Mouse (Mus musculus): Measurements from ENCODE around the gene Trf. TPM values are rescaled to one million over a fixed set of nuclear protein-coding genes. Genes with fewer than 3 reads are reported as not detected.

Gene Trf
- polyA plus RNA-seq, 1 experiment, result 19.0 TPM

DNA sequence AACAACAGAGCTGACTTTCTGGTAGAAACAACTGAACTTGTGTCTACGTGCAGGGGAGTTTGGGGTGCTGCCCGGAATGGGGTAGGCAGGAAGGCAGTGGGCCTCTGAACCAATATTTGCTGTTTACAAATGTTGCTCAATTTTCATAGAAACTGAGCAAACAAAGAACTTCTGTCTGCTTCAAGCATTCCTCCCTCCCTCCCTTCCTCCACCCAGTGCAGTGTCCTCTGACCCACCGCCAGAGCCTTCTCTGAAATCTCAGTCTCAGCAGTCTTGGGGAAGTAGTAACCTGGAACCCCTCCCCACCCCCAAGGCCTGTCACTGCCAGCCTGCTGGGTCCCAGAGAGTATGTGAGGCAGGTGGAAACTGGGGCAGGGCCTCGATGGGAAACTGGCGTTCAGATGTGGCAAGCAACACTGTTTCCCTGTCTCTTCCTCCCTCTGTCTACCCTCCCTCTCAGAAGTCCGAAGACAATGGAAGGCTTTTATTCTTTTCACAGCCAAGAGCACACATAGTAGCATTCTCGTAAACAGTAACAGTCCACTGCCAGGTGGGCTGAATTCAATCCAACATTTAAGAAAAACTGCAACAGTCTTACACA, 4.4 kb upstream of the Trf start:
- TF ChIP-seq POLR2A (IDR thresholded peaks at IDR 0.05; ENCODE audit: borderline replicate concordance, extremely low read depth, insufficient read depth, insufficient read length, poor library complexity, severe bottlenecking), result no peak
- DNase-seq (ENCODE audit: low read depth), result no peak

DNA sequence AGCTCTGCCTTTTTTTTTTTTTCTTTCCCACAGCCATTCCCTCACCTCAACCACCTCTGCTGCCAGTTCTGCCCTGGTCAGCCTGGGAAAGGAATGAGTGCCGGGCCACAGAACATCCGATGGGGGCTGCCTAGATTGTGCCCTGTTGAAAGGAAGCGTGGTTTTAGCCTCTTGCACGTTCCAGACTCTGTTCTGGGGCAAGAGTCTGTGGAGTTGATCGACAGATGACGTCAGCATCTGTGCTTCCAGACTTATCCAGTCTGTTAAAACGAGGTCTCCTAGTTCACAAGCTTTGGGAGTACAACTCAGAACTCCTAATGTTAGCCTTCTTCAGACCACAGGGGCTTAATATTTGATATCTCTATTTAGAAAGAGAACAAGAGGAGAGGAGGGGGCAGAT, 3.8 kb upstream of the Trf start:
- no peak for DNase-seq (ENCODE audit: low read depth)
- TF ChIP-seq POLR2A (IDR thresholded peaks at IDR 0.05; ENCODE audit: borderline replicate concordance, extremely low read depth, insufficient read depth, insufficient read length, poor library complexity, severe bottlenecking), result no peak
- TF ChIP-seq CTCF (IDR thresholded peaks at IDR 0.05; ENCODE audit: borderline replicate concordance, extremely low read depth, insufficient read depth, insufficient read length), result no peak

DNA sequence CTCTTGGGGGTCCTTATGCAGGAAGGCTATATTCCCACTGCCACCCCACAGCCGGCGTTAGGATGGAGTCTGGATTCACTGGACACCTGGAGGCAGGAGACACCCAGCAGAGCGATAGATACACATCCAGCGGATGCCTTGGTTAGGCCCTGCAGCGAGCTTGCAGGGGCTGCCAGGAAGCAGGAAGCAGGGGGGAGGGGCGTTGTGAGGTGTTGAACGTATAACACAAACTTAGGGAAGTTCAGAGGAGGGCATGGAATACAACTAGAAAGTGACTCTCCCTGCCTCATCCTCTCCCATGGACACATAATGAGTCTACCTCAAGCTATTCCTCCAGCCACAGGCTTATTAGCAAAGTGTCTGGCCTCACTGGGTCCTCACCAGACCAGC, 2.8 kb upstream of the Trf start:
- no peak for DNase-seq (ENCODE audit: low read depth)
- TF ChIP-seq CTCF (IDR thresholded peaks at IDR 0.05; ENCODE audit: borderline replicate concordance, extremely low read depth, insufficient read depth, insufficient read length) (no peak), POLR2A (IDR thresholded peaks at IDR 0.05; ENCODE audit: borderline replicate concordance, extremely low read depth, insufficient read depth, insufficient read length, poor library complexity, severe bottlenecking) (no peak)

DNA sequence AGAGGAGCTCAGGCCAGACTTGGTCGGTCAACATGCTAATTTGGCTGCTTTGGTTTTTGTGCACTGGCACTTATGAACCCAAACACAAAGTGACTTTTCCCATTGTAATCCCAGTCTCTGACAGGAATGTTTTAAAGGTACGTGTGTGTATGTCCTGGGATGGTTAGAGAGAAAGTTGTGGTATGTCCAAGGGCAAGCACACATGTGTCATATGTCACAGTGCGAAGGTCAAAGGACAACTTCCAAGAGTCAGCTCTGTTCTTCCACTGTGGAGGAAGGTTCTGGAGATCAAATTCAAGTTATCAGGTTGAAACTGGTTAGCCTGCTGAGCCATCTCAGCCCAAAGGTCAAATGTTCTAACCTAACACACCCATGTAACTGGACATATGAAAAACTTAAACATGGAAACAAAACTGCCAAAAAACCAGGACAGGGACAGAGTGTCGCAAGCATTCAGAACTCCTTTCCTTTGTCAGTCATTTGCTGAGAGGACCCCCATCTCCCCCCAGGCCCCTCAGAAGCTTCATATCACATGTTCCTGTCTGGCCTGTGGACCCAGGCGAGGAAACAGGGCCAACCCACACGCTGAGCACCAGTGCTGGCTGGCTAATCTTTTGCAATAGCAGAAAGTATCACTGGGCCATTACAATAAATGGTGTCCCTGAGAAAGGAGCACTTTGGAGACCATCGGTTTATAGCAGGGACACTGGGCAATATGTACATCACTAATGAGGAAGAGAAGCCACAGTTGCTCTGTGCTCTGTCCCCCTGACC, 2.2 kb upstream of the Trf start:
- TF ChIP-seq CTCF (IDR thresholded peaks at IDR 0.05; ENCODE audit: borderline replicate concordance, extremely low read depth, insufficient read depth, insufficient read length) (no peak), POLR2A (IDR thresholded peaks at IDR 0.05; ENCODE audit: borderline replicate concordance, extremely low read depth, insufficient read depth, insufficient read length, poor library complexity, severe bottlenecking) (no peak)
- no peak for DNase-seq (ENCODE audit: low read depth)

GRCm38 (mm10) chr9:103229037-103229867, 992 bp downstream of the Trf start:
- TF ChIP-seq POLR2A (IDR thresholded peaks at IDR 0.05; ENCODE audit: borderline replicate concordance, extremely low read depth, insufficient read depth, insufficient read length, poor library complexity, severe bottlenecking), result no peak
- no peak for TF ChIP-seq CTCF (IDR thresholded peaks at IDR 0.05; ENCODE audit: borderline replicate concordance, extremely low read depth, insufficient read depth, insufficient read length)
- DNase-seq (ENCODE audit: low read depth), result no peak

GRCm38 (mm10) chr9:103228370-103229003, 1.8 kb downstream of the Trf start:
- DNase-seq (ENCODE audit: low read depth), result no peak
- TF ChIP-seq POLR2A (IDR thresholded peaks at IDR 0.05; ENCODE audit: borderline replicate concordance, extremely low read depth, insufficient read depth, insufficient read length, poor library complexity, severe bottlenecking) (no peak), CTCF (IDR thresholded peaks at IDR 0.05; ENCODE audit: borderline replicate concordance, extremely low read depth, insufficient read depth, insufficient read length) (no peak)

DNA sequence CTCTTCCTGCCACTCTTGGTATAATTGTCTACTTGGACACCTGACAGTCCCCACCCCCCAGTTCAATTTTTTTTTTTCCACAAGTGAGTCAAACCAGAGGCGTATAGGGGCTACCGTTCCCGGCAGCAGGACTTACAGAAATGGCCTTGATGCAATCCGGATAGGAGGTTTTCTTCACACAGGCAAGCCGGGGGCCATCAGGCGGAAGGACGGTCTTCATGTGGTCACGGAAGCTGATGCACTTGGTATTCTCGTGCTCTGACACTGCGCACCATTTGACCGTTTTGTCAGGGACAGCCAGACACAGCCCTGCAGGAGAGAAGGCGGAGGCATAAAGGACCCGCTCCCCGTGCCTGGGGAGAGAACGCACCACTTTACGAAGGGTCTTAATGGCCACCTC, 2.5 kb downstream of the Trf start:
- DNase-seq (ENCODE audit: low read depth), result no peak
- no peak for TF ChIP-seq POLR2A (IDR thresholded peaks at IDR 0.05; ENCODE audit: borderline replicate concordance, extremely low read depth, insufficient read depth, insufficient read length, poor library complexity, severe bottlenecking)
- TF ChIP-seq CTCF (IDR thresholded peaks at IDR 0.05; ENCODE audit: borderline replicate concordance, extremely low read depth, insufficient read depth, insufficient read length), result no peak

DNA sequence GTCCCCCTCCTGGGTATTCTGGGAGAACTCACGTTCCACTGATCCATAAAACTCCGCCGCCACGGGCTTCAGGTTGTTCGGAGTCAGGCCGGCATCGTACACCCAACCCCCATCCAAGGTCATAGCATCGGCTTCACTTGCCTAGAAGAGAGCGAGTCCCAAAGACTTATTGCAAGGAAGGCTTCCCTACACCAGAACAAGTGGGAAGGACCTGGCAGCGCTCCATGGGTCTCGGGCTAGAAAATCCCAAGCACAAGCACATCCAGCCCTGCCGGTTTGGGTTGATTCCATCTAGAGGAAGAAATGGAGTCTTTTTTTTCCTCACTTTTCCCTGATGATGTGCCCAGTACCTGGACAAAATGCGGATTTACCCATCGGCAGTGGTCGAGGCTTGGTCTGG, 3.4 kb downstream of the Trf start:
- no peak for TF ChIP-seq POLR2A (IDR thresholded peaks at IDR 0.05; ENCODE audit: borderline replicate concordance, extremely low read depth, insufficient read depth, insufficient read length, poor library complexity, severe bottlenecking)
- no peak for TF ChIP-seq CTCF (IDR thresholded peaks at IDR 0.05; ENCODE audit: borderline replicate concordance, extremely low read depth, insufficient read depth, insufficient read length)
- no peak for DNase-seq (ENCODE audit: low read depth)

DNA sequence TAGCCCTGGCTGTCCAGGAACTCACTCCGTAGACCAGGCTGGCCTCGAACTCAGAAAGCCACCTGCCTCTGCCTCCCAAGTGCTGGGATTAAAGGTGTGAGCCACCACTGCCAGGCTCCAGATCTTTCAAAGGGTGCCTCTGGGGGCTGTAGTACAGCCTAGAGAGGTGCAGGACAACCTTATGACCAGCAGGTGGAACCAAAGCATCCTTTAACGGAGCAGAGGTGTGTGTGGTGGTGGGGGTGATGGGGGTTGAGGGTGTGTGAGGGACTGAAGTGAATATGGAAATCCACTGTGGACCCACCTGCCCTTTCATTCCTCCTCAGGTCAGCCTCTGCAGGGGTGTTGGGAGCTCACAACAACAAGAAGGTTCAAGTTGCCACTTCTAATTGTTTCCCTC, 4.8 kb downstream of the Trf start:
- TF ChIP-seq POLR2A (IDR thresholded peaks at IDR 0.05; ENCODE audit: borderline replicate concordance, extremely low read depth, insufficient read depth, insufficient read length, poor library complexity, severe bottlenecking), result no peak
- peak; percentile 54; the same call in 1 of the 2 replicates for TF ChIP-seq CTCF (IDR thresholded peaks at IDR 0.05; ENCODE audit: borderline replicate concordance, extremely low read depth, insufficient read depth, insufficient read length)
- no peak for DNase-seq (ENCODE audit: low read depth)

DNA sequence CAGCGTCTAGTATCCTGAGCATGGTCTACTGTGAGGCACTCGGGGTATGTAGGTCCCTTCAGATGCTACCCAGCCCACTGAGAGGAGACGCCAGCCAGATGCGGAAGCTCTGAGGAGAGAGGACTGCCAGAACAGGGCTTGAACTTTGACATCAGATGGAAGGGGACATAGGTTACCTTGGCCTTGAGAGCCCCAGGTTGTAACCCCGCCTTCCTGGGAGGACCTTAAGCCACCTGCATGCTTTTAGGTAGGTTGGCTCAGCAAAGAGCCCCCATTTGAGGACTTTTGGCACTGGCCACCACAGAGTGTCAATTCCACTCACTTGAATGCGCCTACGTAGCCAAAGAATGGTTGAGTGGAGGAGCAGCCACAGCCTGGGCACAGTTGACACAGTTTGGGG, 5.5 kb downstream of the Trf start:
- DNase-seq (ENCODE audit: low read depth), result no peak
- TF ChIP-seq POLR2A (IDR thresholded peaks at IDR 0.05; ENCODE audit: borderline replicate concordance, extremely low read depth, insufficient read depth, insufficient read length, poor library complexity, severe bottlenecking) (no peak), CTCF (IDR thresholded peaks at IDR 0.05; ENCODE audit: borderline replicate concordance, extremely low read depth, insufficient read depth, insufficient read length) (no peak)

DNA sequence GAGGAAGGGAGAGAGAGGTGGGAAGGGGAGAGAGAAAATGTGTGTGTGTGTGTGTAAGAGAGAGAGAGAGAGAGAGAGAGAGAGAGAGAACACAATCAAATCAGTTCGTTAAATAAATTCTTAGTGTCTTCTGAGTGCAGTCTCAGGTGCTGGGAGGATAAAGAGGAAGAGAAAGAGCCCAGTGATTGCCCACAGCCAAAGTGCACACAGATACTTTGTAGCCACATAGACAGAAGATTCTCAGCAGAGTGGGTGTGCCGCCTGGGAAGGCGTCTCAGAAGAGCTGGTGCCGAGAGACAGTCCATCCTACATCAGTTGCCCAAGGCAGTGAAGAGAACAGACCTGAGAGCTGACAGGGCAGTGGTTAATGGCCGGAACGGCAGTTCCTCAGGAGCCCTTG, 16.0 kb downstream of the Trf start:
- TF ChIP-seq POLR2A (IDR thresholded peaks at IDR 0.05; ENCODE audit: borderline replicate concordance, extremely low read depth, insufficient read depth, insufficient read length, poor library complexity, severe bottlenecking), result no peak
- TF ChIP-seq CTCF (IDR thresholded peaks at IDR 0.05; ENCODE audit: borderline replicate concordance, extremely low read depth, insufficient read depth, insufficient read length), result no peak
- no peak for DNase-seq (ENCODE audit: low read depth)

All from brain, embryonic 14.5 days (tissue).